Mouse (Mus musculus) CH12.LX (cell line): ENCODE data around the gene Tpsg1.

ENCODE experiments used
- BHLHE40 ChIP-seq: IDR thresholded peaks from 2 replicates; pipeline ENCODE4 v1.6.1; 2011; ENCODE audit warnings: mild to moderate bottlenecking, low read depth, low read length, improper control_type of control experiment
- CTCF ChIP-seq, 2 experiments: IDR thresholded peaks in 1 of 2; conservative IDR thresholded peaks in 1 of 2; 2 replicates each; pipeline ENCODE4 v1.5.1; 2011 to 2012; ENCODE audit warnings: low read depth in 2 of 2, low read length in 2 of 2, improper control_type of control experiment in 1 of 2, inconsistent platforms in 1 of 2, mild to moderate bottlenecking in 1 of 2, moderate library complexity in 1 of 2
- ELF1 ChIP-seq: IDR thresholded peaks from 2 replicates; pipeline ENCODE4 v1.6.1; 2014; ENCODE audit warnings: low read depth, mild to moderate bottlenecking, inconsistent platforms, low read length, improper control_type of control experiment
- EP300 ChIP-seq: IDR thresholded peaks from 2 replicates; pipeline ENCODE4 v1.6.1; 2011; ENCODE audit warnings: low read length, improper control_type of control experiment
- GABPA ChIP-seq: IDR thresholded peaks from 2 replicates; pipeline ENCODE4 v1.6.1; 2012; ENCODE audit warnings: low read depth, low read length, improper control_type of control experiment, inconsistent platforms; ENCODE audit not compliant: insufficient replicate concordance
- HCFC1 ChIP-seq: IDR thresholded peaks from 2 replicates; pipeline ENCODE4 v1.6.1; 2012; ENCODE audit warnings: low read depth, mild to moderate bottlenecking, inconsistent platforms, low read length, improper control_type of control experiment
- MAX ChIP-seq: IDR thresholded peaks from 2 replicates; pipeline ENCODE4 v1.6.1; 2011; ENCODE audit warnings: low read length, improper control_type of control experiment
- POLR2A ChIP-seq: IDR thresholded peaks from 2 replicates; pipeline ENCODE4 v1.6.1; 2011; ENCODE audit warnings: low read depth, mild to moderate bottlenecking, improper control_type of control experiment, low read length
- POLR2AphosphoS2 ChIP-seq: IDR thresholded peaks from 2 replicates; pipeline ENCODE4 v1.6.1; 2011; ENCODE audit warnings: low read depth, low read length, improper control_type of control experiment
- TBP ChIP-seq: conservative IDR thresholded peaks from 2 replicates; pipeline ENCODE4 v1.6.1; 2011; ENCODE audit warnings: low read depth, low read length, improper control_type of control experiment
- ZC3H11A ChIP-seq: IDR thresholded peaks from 2 replicates; pipeline ENCODE4 v1.6.1; 2012; ENCODE audit warnings: low read depth, mild to moderate bottlenecking, inconsistent platforms, low read length, improper control_type of control experiment
- ZKSCAN1 ChIP-seq: IDR thresholded peaks from 2 replicates; pipeline ENCODE4 v1.6.1; 2012; ENCODE audit warnings: low read depth, inconsistent platforms, low read length, improper control_type of control experiment, borderline replicate concordance
- ZNF384 ChIP-seq: IDR thresholded peaks from 2 replicates; pipeline ENCODE4 v1.6.1; 2012; ENCODE audit warnings: low read depth, low read length, improper control_type of control experiment, inconsistent platforms

- no peak for TF ChIP-seq GABPA
- no peak for TF ChIP-seq POLR2A
- TF ChIP-seq POLR2AphosphoS2 = no peak
- no peak for TF ChIP-seq HCFC1
- no peak for TF ChIP-seq TBP
- no peak for TF ChIP-seq ZC3H11A
- no peak for TF ChIP-seq CTCF (conservative IDR thresholded peaks at IDR 0.05 in 1 of 2, IDR thresholded peaks at IDR 0.05 in 1 of 2; ENCODE audit: low read depth in 2 of 2, low read length in 2 of 2)
- TF ChIP-seq EP300 = no peak
- TF ChIP-seq BHLHE40 = no peak
- TF ChIP-seq MAX = no peak
- no peak for TF ChIP-seq ELF1
- no peak for TF ChIP-seq ZKSCAN1
- no peak for TF ChIP-seq ZNF384
These were observed 25.5 kb downstream of the Tpsg1 start for GRCm38 (mm10) chr17:25394526-25394925.
